Mouse (Mus musculus): ENCODE results near the gene Limch1.
A peak's percentile ranks its signal among the peaks of the same experiment; 100 is the strongest.

The Limch1 gene

DNA sequence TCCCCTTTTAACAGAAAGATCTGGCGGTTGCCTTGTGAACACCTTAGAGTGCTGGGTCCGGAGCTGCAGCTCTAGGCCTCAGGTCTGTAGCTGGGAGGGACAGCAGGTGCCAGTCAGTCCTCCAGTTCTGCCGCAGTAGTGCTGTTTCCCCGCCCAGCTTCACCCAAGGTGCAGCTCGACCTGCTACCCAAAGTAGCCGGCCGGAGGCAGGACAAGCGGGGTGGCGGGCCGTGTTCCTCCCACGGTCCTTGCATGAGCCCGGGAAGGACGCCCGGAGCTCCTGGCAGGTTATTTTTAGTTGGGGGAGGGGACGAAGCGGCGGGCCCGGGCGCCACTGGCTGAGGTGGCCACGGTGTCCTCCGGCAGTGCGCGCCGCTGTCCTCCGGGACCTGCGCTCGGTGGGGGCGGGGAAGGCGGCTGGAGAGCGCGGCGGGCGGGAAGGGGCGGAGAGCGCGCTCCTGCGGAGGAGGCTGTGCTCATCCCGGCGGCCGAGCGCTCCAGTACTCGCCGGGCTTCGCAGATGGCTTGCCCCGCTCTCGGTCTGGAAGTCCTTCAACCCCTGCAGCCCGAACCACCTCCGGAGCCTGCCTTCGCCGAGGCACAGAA is at the start of gene Limch1:
Gene Limch1 (plus strand): TSS at position 438 of the 606 bp plus-strand sequence.
- DNase-seq (ENCODE audit: low read depth, low spot score), result no peak

- DNase-seq (ENCODE audit: low read depth, low spot score), result peak; percentile 70
Observed at GRCm38 (mm10) chr5:66697119-66697518, 48.5 kb upstream of the Limch1 start.

GRCm38 (mm10) chr5:66699911-66700310 is 45.7 kb upstream of the Limch1 start:
- DNase-seq (ENCODE audit: low read depth, low spot score), result no peak

DNA sequence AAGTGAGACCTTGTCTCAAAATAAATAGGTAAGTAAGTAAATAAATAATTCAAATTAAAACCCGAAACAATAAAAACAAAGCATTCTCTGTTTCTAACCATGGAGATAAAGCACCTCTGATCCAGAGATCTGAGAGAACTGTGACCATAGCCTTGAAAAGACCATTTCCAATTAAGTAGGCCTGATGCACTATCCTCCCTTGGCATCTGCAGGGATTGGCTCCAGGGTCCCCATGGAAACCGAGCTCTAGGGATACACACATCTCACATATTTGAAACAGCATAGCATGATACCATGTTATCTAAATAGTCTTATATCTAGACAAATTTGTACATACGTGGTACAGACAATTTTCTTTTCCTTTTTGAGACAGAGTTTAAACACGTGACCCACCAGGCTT is 43.7 kb upstream of the Limch1 start:
- DNase-seq (ENCODE audit: low read depth, low spot score), result no peak

DNA sequence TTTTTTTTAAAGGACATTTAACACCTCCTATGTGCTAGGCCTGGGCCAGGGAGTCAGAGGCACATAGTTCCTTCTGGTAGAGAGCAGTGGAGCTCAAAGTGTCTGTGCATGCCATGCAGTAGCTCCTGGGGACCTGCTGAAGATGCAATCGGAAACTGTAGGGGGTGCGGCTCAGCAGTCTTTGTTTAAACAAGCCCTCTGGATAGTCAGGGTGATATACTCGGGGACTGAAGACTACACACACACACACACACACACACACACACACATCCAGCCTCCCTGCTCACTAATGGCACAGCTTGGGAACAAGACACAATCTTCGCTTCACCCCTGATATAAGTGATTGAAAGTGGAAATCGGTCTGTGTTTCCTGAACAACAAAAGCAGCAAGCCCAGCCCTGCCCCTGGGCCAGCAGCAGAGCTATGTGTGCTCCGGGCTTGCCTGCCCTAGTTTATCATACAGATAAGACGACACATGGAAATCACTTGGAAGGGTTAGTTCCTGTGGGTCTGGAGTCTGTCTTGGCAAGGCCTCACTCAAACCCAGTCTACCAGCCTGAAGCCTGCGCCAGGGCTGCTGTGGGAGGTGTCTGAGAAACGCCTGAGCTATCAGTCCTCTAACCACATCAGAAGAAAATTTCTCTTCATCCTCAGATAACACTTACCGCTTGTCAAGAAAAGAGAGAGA is 42.2 kb upstream of the Limch1 start:
- no peak for DNase-seq (ENCODE audit: low read depth, low spot score)

GRCm38 (mm10) chr5:66707859-66708258 is 37.8 kb upstream of the Limch1 start:
- no peak for DNase-seq (ENCODE audit: low read depth, low spot score)

DNA sequence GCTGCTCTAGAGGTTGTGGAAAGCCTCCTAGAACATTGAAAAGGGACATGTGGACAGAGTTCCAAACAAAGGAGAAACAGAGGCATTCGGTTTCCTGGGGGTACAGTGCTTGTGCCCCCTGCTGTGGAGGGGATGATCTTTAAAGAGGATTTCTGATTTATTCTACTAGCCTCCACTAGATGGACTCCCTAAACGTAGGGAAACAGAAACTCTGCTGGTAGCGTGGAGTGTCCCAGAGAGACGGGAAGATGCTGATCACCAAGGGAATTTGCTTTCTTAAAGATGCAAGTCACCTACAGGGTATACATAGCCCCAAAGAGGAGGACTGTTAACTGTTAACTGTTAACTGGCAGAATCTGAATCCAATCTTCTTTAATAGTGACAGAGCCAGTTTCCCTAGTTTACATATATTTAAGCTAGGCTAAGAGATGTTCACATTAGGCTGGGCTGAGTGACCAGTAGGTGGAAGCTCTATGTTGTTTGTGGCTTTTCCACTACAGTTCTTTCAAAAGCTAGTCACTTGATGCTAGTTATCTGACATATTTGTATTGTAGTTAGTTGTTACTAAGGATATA is 35.1 kb upstream of the Limch1 start:
- DNase-seq (ENCODE audit: low read depth, low spot score), result no peak

- DNase-seq (ENCODE audit: low read depth, low spot score), result no peak
Observed at GRCm38 (mm10) chr5:66712801-66713200, 32.8 kb upstream of the Limch1 start.

DNA sequence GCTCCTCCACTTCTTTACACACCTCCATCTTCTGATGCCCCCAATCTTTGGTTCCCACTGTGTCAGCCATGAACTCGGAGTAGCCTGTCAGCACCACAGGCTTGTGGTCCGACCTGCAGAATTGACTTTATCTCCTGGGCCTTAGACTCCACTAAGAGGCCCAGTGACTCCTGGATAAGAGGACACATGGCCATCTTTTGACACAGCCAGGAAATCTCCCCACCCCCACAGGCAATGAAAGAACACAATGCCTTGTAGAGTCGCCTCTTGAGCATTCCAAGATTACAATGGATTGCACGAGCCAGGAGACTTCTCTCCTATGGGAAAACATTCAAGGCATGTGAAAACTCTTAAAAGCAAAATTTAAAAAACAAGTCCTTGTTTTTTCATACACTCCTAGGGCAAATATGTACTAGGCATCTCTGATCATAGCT is 30.1 kb upstream of the Limch1 start:
- no peak for DNase-seq (ENCODE audit: low read depth, low spot score)

DNA sequence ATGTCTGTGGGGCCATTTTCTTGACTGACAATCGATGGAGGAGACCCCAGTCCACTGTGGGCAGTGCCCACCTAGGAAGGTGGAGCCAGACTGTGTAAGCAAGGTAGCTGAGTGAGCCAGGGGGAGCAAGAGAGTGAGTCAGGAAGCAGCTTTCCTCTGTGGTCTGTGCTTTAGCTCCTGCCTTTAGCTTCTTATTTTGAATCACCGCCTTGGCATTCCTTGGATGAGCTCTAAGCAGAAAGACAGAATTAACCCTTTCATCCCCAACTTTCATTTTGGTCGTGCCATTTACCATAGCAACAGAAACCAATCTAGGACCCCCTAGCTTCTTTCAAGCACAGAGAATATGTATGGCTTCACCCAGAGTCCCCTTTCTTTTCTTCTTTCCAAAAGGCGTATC is 27.7 kb upstream of the Limch1 start:
- no peak for DNase-seq (ENCODE audit: low read depth, low spot score)

- DNase-seq (ENCODE audit: low read depth, low spot score), result no peak
Observed at GRCm38 (mm10) chr5:66718413-66718812, 27.2 kb upstream of the Limch1 start.

DNA sequence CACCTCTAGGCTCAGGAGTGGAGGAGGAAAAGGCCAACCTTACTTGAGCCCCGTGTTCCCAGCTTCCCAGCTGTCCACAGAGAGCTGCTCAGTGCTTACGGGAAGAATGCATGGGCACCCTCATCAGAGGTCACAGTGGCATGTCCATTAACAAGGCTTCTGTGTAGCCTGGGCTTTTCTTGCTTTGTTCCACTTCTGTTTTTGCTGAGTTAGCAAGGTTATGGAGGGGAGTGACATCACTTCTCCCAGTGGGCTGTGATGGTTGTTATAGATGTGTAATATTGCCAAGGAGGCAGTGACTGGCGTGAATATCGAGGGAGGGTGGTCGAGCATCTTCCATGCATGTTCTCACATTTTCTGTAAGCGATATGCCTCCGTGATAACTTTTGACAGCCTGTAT is 26.7 kb upstream of the Limch1 start:
- no peak for DNase-seq (ENCODE audit: low read depth, low spot score)

DNA sequence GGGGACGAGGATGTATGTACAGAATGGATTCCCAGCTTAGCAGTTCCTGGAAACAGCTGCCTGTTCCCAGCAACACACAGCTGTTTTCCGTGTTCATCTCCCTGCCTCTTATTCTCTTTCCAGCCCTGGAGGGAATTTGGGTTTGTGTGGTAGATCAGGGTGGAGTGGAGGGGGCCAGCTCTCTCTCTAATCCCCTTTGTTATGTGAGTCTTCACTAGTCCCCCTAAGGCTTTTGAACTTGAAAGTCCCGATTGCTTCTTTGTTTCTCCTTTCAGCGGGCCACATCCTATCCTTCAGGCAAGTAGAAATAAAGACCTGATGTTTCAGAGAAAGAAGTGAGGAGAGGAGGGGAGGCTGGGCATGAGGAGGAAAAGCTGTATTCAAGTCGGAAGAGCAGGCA is 24.7 kb upstream of the Limch1 start:
- no peak for DNase-seq (ENCODE audit: low read depth, low spot score)

GRCm38 (mm10) chr5:66722586-66722985 is 23.0 kb upstream of the Limch1 start:
- DNase-seq (ENCODE audit: low read depth, low spot score), result no peak

DNA sequence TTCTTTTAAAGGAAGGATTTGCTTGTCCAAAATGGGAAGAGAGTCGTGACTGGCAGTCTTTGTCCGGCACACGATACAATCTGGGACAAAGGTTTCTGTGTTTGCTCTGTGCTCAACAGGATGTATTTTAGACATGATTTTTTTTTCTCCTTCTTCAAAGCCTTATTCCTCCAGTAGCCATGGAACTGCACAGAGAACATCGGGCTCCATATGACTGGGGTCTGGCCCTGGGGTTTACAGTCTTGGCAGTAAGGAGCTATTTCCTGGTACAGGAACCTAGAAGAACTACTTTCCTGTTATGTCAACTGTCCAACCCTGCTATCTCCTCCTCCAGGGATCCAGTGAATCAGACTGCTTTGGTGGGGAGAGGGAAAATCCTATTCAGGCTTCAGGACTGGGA is 22.6 kb upstream of the Limch1 start:
- DNase-seq (ENCODE audit: low read depth, low spot score), result no peak

- no peak for DNase-seq (ENCODE audit: low read depth, low spot score)
Observed at GRCm38 (mm10) chr5:66723626-66724025, 22.0 kb upstream of the Limch1 start.

GRCm38 (mm10) chr5:66729306-66729705 is 16.3 kb upstream of the Limch1 start:
- no peak for DNase-seq (ENCODE audit: low read depth, low spot score)

DNA sequence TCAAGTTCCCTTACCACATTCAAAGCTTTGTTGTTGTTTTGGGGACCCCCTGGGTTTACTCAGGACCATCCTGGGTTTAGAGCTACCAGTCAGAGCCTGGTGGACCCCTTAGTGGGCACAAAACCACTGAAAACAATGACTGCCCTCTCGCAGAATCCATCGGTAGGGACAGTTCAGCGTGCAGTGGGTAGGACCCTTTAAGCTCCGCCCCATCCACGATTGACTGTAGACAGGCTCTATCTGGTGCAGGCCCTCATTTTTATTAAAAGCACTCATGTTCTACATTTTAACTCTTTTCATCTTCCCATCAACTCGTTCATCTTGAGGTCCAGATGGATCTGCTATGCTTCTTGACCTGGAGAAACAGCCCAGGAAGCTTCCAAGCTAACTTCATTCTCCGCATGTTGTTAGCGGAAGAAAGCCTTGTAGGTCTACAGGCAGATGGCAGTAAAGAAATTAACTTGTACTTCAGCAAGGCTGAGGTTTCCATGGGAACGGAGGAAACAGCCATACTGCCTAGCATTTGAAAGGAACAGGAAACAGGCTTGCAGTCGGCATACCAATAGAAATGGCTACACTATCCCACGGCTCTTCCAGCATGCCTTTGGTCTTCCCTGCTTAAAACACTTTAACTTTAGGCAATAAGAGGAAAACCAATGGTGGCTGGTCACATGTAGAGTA is 14.9 kb upstream of the Limch1 start:
- no peak for DNase-seq (ENCODE audit: low read depth, low spot score)

- DNase-seq (ENCODE audit: low read depth, low spot score), result no peak
Observed at GRCm38 (mm10) chr5:66731302-66731697, 14.3 kb upstream of the Limch1 start.

- DNase-seq (ENCODE audit: low read depth, low spot score), result no peak
Observed at GRCm38 (mm10) chr5:66733556-66733955, 12.1 kb upstream of the Limch1 start.

- no peak for DNase-seq (ENCODE audit: low read depth, low spot score)
Observed at GRCm38 (mm10) chr5:66739376-66739775, 6.3 kb upstream of the Limch1 start.

DNA sequence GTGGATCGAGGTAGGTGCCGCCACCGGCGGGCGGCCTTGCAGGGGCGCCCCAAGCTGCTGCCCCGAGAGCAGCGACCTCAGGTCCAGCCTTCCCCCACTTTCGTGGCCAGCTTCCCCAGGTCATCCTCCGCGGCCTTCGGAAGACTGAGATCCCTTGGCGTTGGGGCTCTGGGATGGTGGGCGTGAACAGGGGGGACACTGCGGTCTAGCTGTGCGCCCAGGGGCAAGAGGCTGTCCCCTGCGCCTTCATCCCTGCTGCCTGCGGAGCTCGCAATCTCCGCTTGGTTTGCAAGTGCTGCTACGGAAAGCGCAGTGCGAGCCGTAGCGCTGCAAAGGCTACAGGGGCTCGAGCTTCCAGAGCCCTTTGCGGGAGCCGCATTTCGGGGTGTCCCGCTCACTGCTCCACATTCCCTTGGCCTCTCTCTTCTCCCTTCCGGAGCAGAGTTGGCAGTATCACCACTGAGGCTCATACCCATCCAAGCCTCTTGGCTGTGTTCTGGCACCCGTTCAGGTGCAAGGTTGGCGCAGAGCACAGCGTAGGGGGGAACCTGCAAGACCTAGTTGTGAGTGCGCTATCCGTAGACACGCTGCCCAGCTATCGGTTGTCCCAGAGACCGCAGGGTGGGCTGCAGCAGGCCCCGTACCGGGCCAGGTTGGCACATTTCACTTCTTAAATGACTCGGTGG is 512 bp downstream of the Limch1 start:
- DNase-seq (ENCODE audit: low read depth, low spot score), result no peak
